In the genomic region with DNA sequence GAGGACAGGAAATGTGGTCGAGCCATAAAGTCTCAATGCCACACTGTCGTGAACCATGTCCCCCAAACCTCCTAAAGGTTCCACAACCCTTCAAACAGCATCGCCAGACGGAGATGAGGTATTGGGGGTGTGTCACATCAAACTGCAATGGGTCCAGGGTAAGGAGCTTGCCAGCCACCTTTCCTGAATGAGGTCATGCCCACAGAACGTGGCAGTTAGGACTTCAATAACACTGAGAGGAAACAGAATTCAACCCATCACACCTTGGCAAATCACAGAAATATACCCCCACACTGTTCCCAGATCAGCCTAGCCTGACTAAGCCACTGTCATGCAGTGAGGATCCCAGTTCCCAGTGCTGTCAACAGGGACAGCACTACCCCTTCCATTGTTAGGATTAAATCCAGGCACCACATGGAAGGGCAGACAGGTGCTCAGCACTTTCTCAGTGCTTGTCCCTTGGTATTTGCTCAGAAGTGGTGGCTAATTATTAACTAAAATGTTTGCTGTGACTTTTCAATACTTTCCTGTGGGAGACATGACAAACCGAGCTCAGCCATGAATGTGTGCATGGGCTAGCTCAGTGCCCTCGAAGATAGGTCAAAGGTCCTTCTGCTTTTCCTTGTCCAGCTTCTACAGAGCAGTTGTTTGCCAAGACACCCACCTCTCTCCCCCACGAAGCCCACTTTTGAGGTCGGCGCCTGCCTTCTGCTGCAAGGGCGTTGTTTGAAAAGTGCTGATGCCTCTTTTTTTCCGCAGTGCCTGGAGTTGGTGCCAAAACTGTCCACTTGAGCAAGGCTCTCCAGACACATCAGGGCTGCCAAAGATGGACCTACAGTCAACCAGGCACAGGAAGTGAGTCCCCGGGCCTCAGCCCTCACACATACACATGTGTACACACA, we compare ENCODE assay signal across 15 mouse cellular contexts.
DNase-seq lines count a peak whose midpoint lies in the region; ATAC-seq and TF ChIP-seq lines count a peak whose summit lies in the region.
"Had no signal": no experiment of that assay in that cellular context is flagged by ENCODE, and none has a peak within 500 bp of the region (broad histone marks: within the 10 kb centered on the region; RNA-seq: fewer than 3 reads in every experiment).

No protein-coding gene starts in this region.

- 73% methylated on average over 13 of the region's 13 CpGs for WGBS in liver, embryonic 11.5 days
- WGBS in small intestine, adult 2 months, result 27% methylated on average over 13 of the region's 13 CpGs
- 90% methylated on average over 13 of the region's 13 CpGs for WGBS in forebrain, embryonic 11.5 days

- TF ChIP-seq CTCF in small intestine, adult 2 months (IDR thresholded peaks at IDR 0.05; ENCODE audit: extremely low read depth, insufficient read length, insufficient replicate concordance, low read depth, low read length), result no peak

- no peak overlapping the region for H3K27ac ChIP-seq in liver, embryonic 11.5 days (ENCODE audit: low read depth, low read length)
- 0 out of 2 replicates have a peak overlapping the region, but pooled peaks have one; percentile 11 for H3K27ac ChIP-seq in small intestine, adult 2 months (ENCODE audit: insufficient read depth, low read depth, low read length)
- no peak overlapping the region for H3K27ac ChIP-seq in forebrain, embryonic 11.5 days (ENCODE audit: low read depth, low read length)
- H3K27ac ChIP-seq: embryonic facial prominence, embryonic 12.5 days; forebrain, embryonic 12.5 days had no signal

- no peak overlapping the region for H3K9ac ChIP-seq in liver, embryonic 11.5 days (ENCODE audit: low read depth, low read length)
- no peak overlapping the region for H3K9ac ChIP-seq in forebrain, embryonic 11.5 days (ENCODE audit: low read length)
- H3K9ac ChIP-seq: embryonic facial prominence, embryonic 12.5 days; forebrain, embryonic 12.5 days had no signal

- peak; percentile 8 for DNase-seq in heart, postnatal 4 days
- DNase-seq in heart, postnatal 36 days, result no peak
- peak; percentile 58 to 67 for DNase-seq in kidney, adult 8-10 months
- no peak for DNase-seq in liver, embryonic 11.5 days (ENCODE audit: low spot score)
- DNase-seq in layer of hippocampus, postnatal 36 days, result no peak
- DNase-seq in forebrain, embryonic 11.5 days (ENCODE audit: low spot score), result no peak
- DNase-seq in thymus, postnatal 14 days, result no peak
- DNase-seq: adrenal gland, postnatal 36 days; cerebellum, adult 11 months; gastrocnemius, postnatal 25 days; right cerebral cortex, postnatal 4 days had no signal

- intact Hi-C loops in heart, postnatal 36 days (cut with DNase I), result no loop called here

- H3K4me2 ChIP-seq in liver, embryonic 11.5 days, result no peak overlapping the region
- no peak overlapping the region for H3K4me2 ChIP-seq in forebrain, embryonic 11.5 days (ENCODE audit: low read depth, low read length, severe bottlenecking)
- H3K4me2 ChIP-seq: embryonic facial prominence, embryonic 12.5 days; forebrain, embryonic 12.5 days had no signal

- no peaks in the 10 kb centered on the region for H3K36me3 ChIP-seq in liver, embryonic 11.5 days (ENCODE audit: control insufficient read depth, insufficient read depth, low read length)
- no peaks in the 10 kb centered on the region for H3K36me3 ChIP-seq in small intestine, adult 2 months (ENCODE audit: control insufficient read depth, insufficient read depth, low read length)
- no peaks in the 10 kb centered on the region for H3K36me3 ChIP-seq in forebrain, embryonic 11.5 days (ENCODE audit: control insufficient read depth, insufficient read depth, low read length)
- H3K36me3 ChIP-seq: embryonic facial prominence, embryonic 12.5 days; forebrain, embryonic 12.5 days had no signal

- TF ChIP-seq POLR2A in small intestine, adult 2 months (IDR thresholded peaks at IDR 0.05; ENCODE audit: low read depth, low read length), result no peak

- H3K4me1 ChIP-seq in liver, embryonic 11.5 days (replicated peaks; ENCODE audit: control insufficient read depth, insufficient read depth, low read length), result no peaks in the 10 kb centered on the region
- H3K4me1 ChIP-seq in small intestine, adult 2 months (ENCODE audit: control insufficient read depth, insufficient read depth, insufficient read length, low read length), result peaks cover 9% of the 10 kb centered on the region; the same call in 1 of the 2 replicates
- H3K4me1 ChIP-seq in forebrain, embryonic 11.5 days (replicated peaks; ENCODE audit: control insufficient read depth, insufficient read depth, low read length), result no peaks in the 10 kb centered on the region

- H3K4me3 ChIP-seq in liver, embryonic 11.5 days (ENCODE audit: low read depth, low read length), result no peak overlapping the region
- peak overlapping the region; percentile 19; the same call in 1 of the 2 replicates for H3K4me3 ChIP-seq in small intestine, adult 2 months (ENCODE audit: low read depth, low read length)
- H3K4me3 ChIP-seq in forebrain, embryonic 11.5 days (ENCODE audit: low read depth, low read length), result no peak overlapping the region
- H3K4me3 ChIP-seq: embryonic facial prominence, embryonic 12.5 days; forebrain, embryonic 12.5 days; myocyte had no signal

- no peaks in the 10 kb centered on the region for H3K9me3 ChIP-seq in liver, embryonic 11.5 days (ENCODE audit: control insufficient read depth, low read length)
- H3K9me3 ChIP-seq in forebrain, embryonic 11.5 days (ENCODE audit: control insufficient read depth, low read length), result no peaks in the 10 kb centered on the region
- H3K9me3 ChIP-seq: embryonic facial prominence, embryonic 12.5 days; forebrain, embryonic 12.5 days had no signal

- no peaks in the 10 kb centered on the region for H3K27me3 ChIP-seq in liver, embryonic 11.5 days (replicated peaks; ENCODE audit: control insufficient read depth, insufficient read depth, low read length)
- no peaks in the 10 kb centered on the region for H3K27me3 ChIP-seq in small intestine, adult 2 months (ENCODE audit: control insufficient read depth, insufficient read depth, low read length)
- no peaks in the 10 kb centered on the region for H3K27me3 ChIP-seq in forebrain, embryonic 11.5 days (ENCODE audit: control insufficient read depth, insufficient read depth, low read length)
- H3K27me3 ChIP-seq: embryonic facial prominence, embryonic 12.5 days; forebrain, embryonic 12.5 days had no signal

- ATAC-seq in liver, embryonic 11.5 days (replicated peaks; ENCODE audit: low FRiP score), result peak; percentile 45
- no peak for ATAC-seq in forebrain, embryonic 11.5 days (replicated peaks; ENCODE audit: low FRiP score)

Comparison
In these comparisons a context has a peak if more than half of its experiments do, and no peak if none do; other contexts are left out.
1. DNase-seq: peak in heart, postnatal 4 days (single experiment) and kidney, adult 8-10 months (2 of 2); none in heart, postnatal 36 days (0 of 2), liver, embryonic 11.5 days (single experiment), layer of hippocampus, postnatal 36 days (0 of 2), forebrain, embryonic 11.5 days (single experiment) and thymus, postnatal 14 days (single experiment).